Mouse (Mus musculus) limb, embryonic 12.5 days (tissue): Measurements from ENCODE around the gene Dtnb. TPM values are rescaled to one million over a fixed set of nuclear protein-coding genes. Genes with fewer than 3 reads are reported as not detected.

Experiments
- ATAC-seq: fragments of 200-750 bp; cut with Nextera tagmentation; 2 replicates; pipeline ENCODE4 v1.8.0; 2017; ENCODE audit warnings: low read depth, moderate TSS enrichment; ENCODE audit not compliant: insufficient number of reproducible peaks, insufficient read depth, low FRiP score, low TSS enrichment
- H3K27ac ChIP-seq: fragments of 300-500 bp; sonication (generic); 2 replicates; pipeline ENCODE4 v1.5.1; 2016; ENCODE audit warnings: mild to moderate bottlenecking, moderate library complexity
- H3K27me3 ChIP-seq: fragments of 300-500 bp; sonication (generic); 2 replicates; pipeline ENCODE4 v1.6.1; 2016; ENCODE audit warnings: mild to moderate bottlenecking, moderate library complexity
- H3K36me3 ChIP-seq: fragments of 300-500 bp; sonication (generic); 2 replicates; pipeline ENCODE4 v1.6.1; 2016; ENCODE audit warnings: mild to moderate bottlenecking, moderate library complexity
- H3K4me1 ChIP-seq: fragments of 300-500 bp; sonication (generic); replicated peaks from 2 replicates; pipeline ENCODE4 v1.6.1; 2016
- H3K4me2 ChIP-seq: fragments of 300-500 bp; sonication (generic); 2 replicates; pipeline ENCODE4 v1.6.1; 2016; ENCODE audit warnings: mild to moderate bottlenecking, moderate library complexity
- H3K4me3 ChIP-seq: fragments of 300-500 bp; sonication (generic); replicated peaks from 2 replicates; pipeline ENCODE4 v1.5.1; 2016; ENCODE audit warnings: mild to moderate bottlenecking
- H3K9ac ChIP-seq: fragments of 300-500 bp; sonication (generic); replicated peaks from 2 replicates; pipeline ENCODE4 v1.6.1; 2016; ENCODE audit warnings: mild to moderate bottlenecking, moderate library complexity
- H3K9me3 ChIP-seq: fragments of 300-500 bp; sonication (generic); 2 replicates; pipeline ENCODE4 v1.6.1; 2016; ENCODE audit warnings: mild to moderate bottlenecking, moderate library complexity
- WGBS: fragments of 180-500 bp; shearing (Covaris S2); methylation state at CpG from one replicate; pipeline ENCODE4 v1.1.7; 2016; 5-methylcytosine and 5-hydroxymethylcytosine counted together
- polyA plus RNA-seq: library from polyadenylated mRNA; unstranded; fragments of >200 nt; fragmentation: Nextera tagmentation; extraction: Ambion mirVana; gene quantifications from 2 replicates; pipeline ENCODE4 v1.2.1, GENCODE M21; 2016

Gene Dtnb
- polyA plus RNA-seq, 1 experiment from 2014 or later: 47.6 TPM

GRCm38 (mm10) chr12:3695741-3696501 lies 123.7 kb downstream of the Dtnb start:
- Histone ChIP-seq H3K4me1 (no peaks in the 10 kb centered on the region), H3K27ac (no peak overlapping the region), H3K9ac (no peak overlapping the region), H3K4me3 (no peak overlapping the region), H3K9me3 (no peaks in the 10 kb centered on the region), H3K4me2 (no peak overlapping the region), H3K27me3 (no peaks in the 10 kb centered on the region), H3K36me3 (no peaks in the 10 kb centered on the region)
- 69% methylated on average over 5 of the region's 5 CpGs for WGBS
- no peak for ATAC-seq

GRCm38 (mm10) chr12:3700503-3700902 lies 128.3 kb downstream of the Dtnb start:
- Histone ChIP-seq H3K9ac (no peak overlapping the region), H3K4me2 (no peak overlapping the region), H3K36me3 (no peaks in the 10 kb centered on the region), H3K27ac (no peak overlapping the region), H3K4me1 (no peaks in the 10 kb centered on the region), H3K9me3 (no peaks in the 10 kb centered on the region), H3K4me3 (no peak overlapping the region), H3K27me3 (no peaks in the 10 kb centered on the region)
- no peak for ATAC-seq
- WGBS: 92% methylated on average over 4 of the region's 4 CpGs

GRCm38 (mm10) chr12:3702903-3703302 lies 130.7 kb downstream of the Dtnb start:
- 89% methylated on average over 7 of the region's 7 CpGs for WGBS
- H3K4me1 ChIP-seq: no peaks in the 10 kb centered on the region
- no peak for ATAC-seq

GRCm38 (mm10) chr12:3719151-3719721 lies 147.1 kb downstream of the Dtnb start:
- Histone ChIP-seq H3K4me1 (no peaks in the 10 kb centered on the region), H3K27me3 (no peaks in the 10 kb centered on the region), H3K9ac (no peak overlapping the region), H3K36me3 (peaks cover 6% of the 10 kb centered on the region; the same call in 1 of the 2 replicates), H3K4me2 (no peak overlapping the region), H3K27ac (no peak overlapping the region), H3K9me3 (no peaks in the 10 kb centered on the region), H3K4me3 (no peak overlapping the region)
- 52% methylated on average over 4 of the region's 4 CpGs for WGBS
- no peak for ATAC-seq

More at GRCm38 (mm10) chr12:3702903-3703302, 130.7 kb downstream of the Dtnb start:
- no peak overlapping the region for H3K27ac ChIP-seq
- H3K9me3 ChIP-seq: no peaks in the 10 kb centered on the region
- no peak overlapping the region for H3K4me3 ChIP-seq
- H3K27me3 ChIP-seq: no peaks in the 10 kb centered on the region
- H3K4me2 ChIP-seq: no peak overlapping the region
- no peaks in the 10 kb centered on the region for H3K36me3 ChIP-seq
- no peak overlapping the region for H3K9ac ChIP-seq

- Histone ChIP-seq H3K27ac (no peak overlapping the region), H3K4me2 (no peak overlapping the region), H3K36me3 (peaks cover 6% of the 10 kb centered on the region; the same call in 1 of the 2 replicates), H3K27me3 (no peaks in the 10 kb centered on the region), H3K4me1 (no peaks in the 10 kb centered on the region), H3K9ac (no peak overlapping the region), H3K4me3 (no peak overlapping the region), H3K9me3 (no peaks in the 10 kb centered on the region)
- WGBS: 94% methylated on average over 2 of the region's 2 CpGs
- no peak for ATAC-seq
Measured at GRCm38 (mm10) chr12:3720527-3720926, 148.3 kb downstream of the Dtnb start.

- Histone ChIP-seq H3K9me3 (no peaks in the 10 kb centered on the region), H3K4me2 (no peak overlapping the region), H3K4me1 (peaks cover 5% of the 10 kb centered on the region; the same call in 1 of the 2 replicates), H3K36me3 (peaks cover 6% of the 10 kb centered on the region; the same call in 1 of the 2 replicates), H3K4me3 (no peak overlapping the region), H3K9ac (no peak overlapping the region), H3K27me3 (no peaks in the 10 kb centered on the region), H3K27ac (no peak overlapping the region)
- WGBS: 84% methylated on average over 3 of the region's 3 CpGs
- no peak for ATAC-seq
Measured at GRCm38 (mm10) chr12:3723762-3724161, 151.6 kb downstream of the Dtnb start.

- 47% methylated on average over 5 of the region's 5 CpGs for WGBS
- no peaks in the 10 kb centered on the region for H3K9me3 ChIP-seq
- peaks cover 5% of the 10 kb centered on the region; the same call in 1 of the 2 replicates for H3K4me1 ChIP-seq
- peak; percentile 47; the same call in 1 of the 2 replicates for ATAC-seq
- H3K27me3 ChIP-seq: no peaks in the 10 kb centered on the region
- H3K9ac ChIP-seq: no peak overlapping the region
- H3K27ac ChIP-seq: no peak overlapping the region
- H3K36me3 ChIP-seq: peaks cover 6% of the 10 kb centered on the region; the same call in 1 of the 2 replicates
- H3K4me2 ChIP-seq: no peak overlapping the region
- H3K4me3 ChIP-seq: no peak overlapping the region
Measured at GRCm38 (mm10) chr12:3724822-3725370, 152.7 kb downstream of the Dtnb start.

GRCm38 (mm10) chr12:3729521-3730075 lies 157.4 kb downstream of the Dtnb start:
- Histone ChIP-seq H3K9ac (no peak overlapping the region), H3K4me1 (peaks cover 5% of the 10 kb centered on the region; the same call in 1 of the 2 replicates), H3K27me3 (no peaks in the 10 kb centered on the region), H3K9me3 (no peaks in the 10 kb centered on the region), H3K4me3 (no peak overlapping the region), H3K4me2 (no peak overlapping the region), H3K36me3 (peaks cover 4% of the 10 kb centered on the region; the same call in 1 of the 2 replicates), H3K27ac (no peak overlapping the region)
- WGBS: 93% methylated on average over 6 of the region's 6 CpGs
- no peak for ATAC-seq

GRCm38 (mm10) chr12:3732623-3733265 lies 160.6 kb downstream of the Dtnb start:
- no peak for ATAC-seq

GRCm38 (mm10) chr12:3733328-3733727 lies 161.1 kb downstream of the Dtnb start:
- H3K9me3 ChIP-seq: no peaks in the 10 kb centered on the region
- ATAC-seq: no peak
- no peak overlapping the region for H3K4me2 ChIP-seq
- 67% methylated on average over 7 of the region's 7 CpGs for WGBS
- H3K9ac ChIP-seq: no peak overlapping the region
- no peaks in the 10 kb centered on the region for H3K4me1 ChIP-seq
- H3K36me3 ChIP-seq: peaks cover 8% of the 10 kb centered on the region; the same call in 1 of the 2 replicates
- H3K27ac ChIP-seq: no peak overlapping the region
- H3K27me3 ChIP-seq: no peaks in the 10 kb centered on the region
- no peak overlapping the region for H3K4me3 ChIP-seq

More at GRCm38 (mm10) chr12:3732623-3733265, 160.6 kb downstream of the Dtnb start:
- 79% methylated on average over 11 of the region's 11 CpGs for WGBS
- peaks cover 8% of the 10 kb centered on the region; the same call in 1 of the 2 replicates for H3K36me3 ChIP-seq
- no peaks in the 10 kb centered on the region for H3K4me1 ChIP-seq
- no peaks in the 10 kb centered on the region for H3K9me3 ChIP-seq
- no peak overlapping the region for H3K4me2 ChIP-seq
- H3K27me3 ChIP-seq: no peaks in the 10 kb centered on the region
- H3K9ac ChIP-seq: no peak overlapping the region
- no peak overlapping the region for H3K27ac ChIP-seq
- no peak overlapping the region for H3K4me3 ChIP-seq

GRCm38 (mm10) chr12:3737009-3737408 lies 164.8 kb downstream of the Dtnb start:
- 91% methylated on average over 7 of the region's 7 CpGs for WGBS
- no peaks in the 10 kb centered on the region for H3K9me3 ChIP-seq
- H3K27ac ChIP-seq: no peak overlapping the region
- peaks cover 8% of the 10 kb centered on the region; the same call in 1 of the 2 replicates for H3K36me3 ChIP-seq
- H3K9ac ChIP-seq: no peak overlapping the region
- H3K4me2 ChIP-seq: no peak overlapping the region
- no peak overlapping the region for H3K4me3 ChIP-seq
- H3K27me3 ChIP-seq: no peaks in the 10 kb centered on the region
- ATAC-seq: no peak
- no peaks in the 10 kb centered on the region for H3K4me1 ChIP-seq
